Mouse (Mus musculus): ENCODE data around the gene Tex48.
A peak's percentile ranks its signal among the peaks of the same experiment; 100 is the strongest.

Gene Tex48

GRCm38 (mm10) chr4:63595259-63595658 lies 27.0 kb downstream of the Tex48 start:
- no peak for DNase-seq (ENCODE audit: low read depth, low spot score)

- DNase-seq (ENCODE audit: low read depth, low spot score): peak; percentile 62
Observed at GRCm38 (mm10) chr4:63594459-63595110, 27.6 kb downstream of the Tex48 start.

GRCm38 (mm10) chr4:63590538-63590937 lies 31.7 kb downstream of the Tex48 start:
- DNase-seq (ENCODE audit: low read depth, low spot score): no peak

- DNase-seq (ENCODE audit: low read depth, low spot score): no peak
Observed at GRCm38 (mm10) chr4:63589987-63590386, 32.2 kb downstream of the Tex48 start.

GRCm38 (mm10) chr4:63586240-63586639 lies 36.0 kb downstream of the Tex48 start:
- no peak for DNase-seq (ENCODE audit: low read depth, low spot score)

GRCm38 (mm10) chr4:63585216-63585615 lies 37.0 kb downstream of the Tex48 start:
- DNase-seq (ENCODE audit: low read depth, low spot score): no peak

GRCm38 (mm10) chr4:63582580-63582979 lies 39.6 kb downstream of the Tex48 start:
- DNase-seq (ENCODE audit: low read depth, low spot score): no peak

- DNase-seq (ENCODE audit: low read depth, low spot score): no peak
Observed at GRCm38 (mm10) chr4:63580078-63580477, 42.1 kb downstream of the Tex48 start.

- no peak for DNase-seq (ENCODE audit: low read depth, low spot score)
Observed at GRCm38 (mm10) chr4:63579649-63580048, 42.6 kb downstream of the Tex48 start.

- no peak for DNase-seq (ENCODE audit: low read depth, low spot score)
Observed at GRCm38 (mm10) chr4:63572621-63573020, 49.6 kb downstream of the Tex48 start.

- DNase-seq (ENCODE audit: low read depth, low spot score): no peak
Observed at GRCm38 (mm10) chr4:63570208-63570781, 51.9 kb downstream of the Tex48 start.

- DNase-seq (ENCODE audit: low read depth, low spot score): no peak
Observed at GRCm38 (mm10) chr4:63569322-63569721, 52.9 kb downstream of the Tex48 start.

GRCm38 (mm10) chr4:63567712-63568390 lies 54.4 kb downstream of the Tex48 start:
- no peak for DNase-seq (ENCODE audit: low read depth, low spot score)

GRCm38 (mm10) chr4:63562742-63563141 lies 59.5 kb downstream of the Tex48 start:
- DNase-seq (ENCODE audit: low read depth, low spot score): no peak

- no peak for DNase-seq (ENCODE audit: low read depth, low spot score)
Observed at GRCm38 (mm10) chr4:63561861-63562675, 60.2 kb downstream of the Tex48 start.

- DNase-seq (ENCODE audit: low read depth, low spot score): no peak
Observed at GRCm38 (mm10) chr4:63560079-63560478, 62.1 kb downstream of the Tex48 start.

- no peak for DNase-seq (ENCODE audit: low read depth, low spot score)
Observed at GRCm38 (mm10) chr4:63559127-63559697, 63.0 kb downstream of the Tex48 start.

- DNase-seq (ENCODE audit: low read depth, low spot score): peak; percentile 69
Observed at GRCm38 (mm10) chr4:63558407-63559081, 63.7 kb downstream of the Tex48 start, which contains the start of gene Tmem268. Tmem268 (plus strand) TSS chr4:63558781.

- no peak for DNase-seq (ENCODE audit: low read depth, low spot score)
Observed at GRCm38 (mm10) chr4:63557124-63558059, 64.8 kb downstream of the Tex48 start.
